Mouse (Mus musculus) kidney, adult 2 months (tissue): Measurements from ENCODE around the gene Il17rb.

ENCODE experiments used
- CTCF ChIP-seq: fragments of 200-500 bp; conservative IDR thresholded peaks from 2 replicates; pipeline ENCODE4 v1.5.1; 2011; ENCODE audit warnings: low read depth, mild to moderate bottlenecking, control low read depth, low read length, moderate library complexity, mixed read lengths; ENCODE audit not compliant: insufficient read depth, insufficient read length
- POLR2A ChIP-seq: fragments of 200-500 bp; IDR thresholded peaks from one replicate; pipeline ENCODE4 v1.6.1; 2011; ENCODE audit warnings: low read depth, low read length, control low read depth

GRCm38 (mm10) chr14:29976927-29977326 is 31.8 kb downstream of the Il17rb start:
- TF ChIP-seq CTCF (no peak), POLR2A (no peak)
